Mouse (Mus musculus): ENCODE measurements around the gene Dop1b.
"Not testable (repeated sequence)": the region's sequence is repeated elsewhere in the genome, so short reads cannot be mapped to it uniquely, and the experiment has no call there.

Dop1b gene

DNA sequence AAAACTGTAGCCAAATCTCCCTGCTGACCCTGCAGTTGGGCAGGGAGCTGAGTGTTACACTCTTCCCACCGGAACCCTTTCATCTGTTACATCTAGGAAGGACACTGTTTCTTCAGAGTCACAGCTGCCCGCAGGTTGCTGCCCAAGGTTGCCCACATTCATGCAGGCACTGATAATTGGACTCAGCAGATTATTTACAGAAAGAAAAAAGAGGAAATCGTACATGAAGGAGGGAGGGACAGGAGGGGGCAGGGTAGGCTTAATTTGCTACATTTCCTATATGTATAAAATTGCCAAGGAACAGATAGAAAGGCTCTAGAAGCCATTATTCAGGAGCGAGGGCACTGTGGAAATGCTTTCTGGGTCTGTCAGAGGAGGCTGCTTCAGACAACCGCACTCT is 44.9 kb downstream of the Dop1b start:
- ATAC-seq (ENCODE audit: low TSS enrichment) = no peak

DNA sequence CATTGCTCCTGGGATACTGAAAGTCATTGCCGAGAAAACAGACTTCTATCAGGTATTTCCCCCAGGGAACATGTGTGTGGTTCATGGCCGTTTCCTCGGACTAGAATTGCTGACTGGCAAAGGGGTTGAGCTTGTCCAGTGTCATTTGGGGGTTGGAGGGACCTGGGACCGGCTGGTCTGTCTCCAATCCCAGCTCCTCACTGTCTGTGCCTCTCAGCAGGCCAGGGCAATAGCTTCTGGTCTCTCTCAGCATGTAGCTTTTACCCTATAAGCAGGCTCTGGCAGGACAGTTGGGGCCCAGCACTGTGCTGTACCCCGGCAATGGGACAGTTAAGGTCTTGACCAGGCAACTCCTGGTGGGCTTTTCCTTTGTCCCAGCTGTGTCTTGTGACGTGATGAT is 51.7 kb downstream of the Dop1b start:
- ATAC-seq (ENCODE audit: low TSS enrichment) = no peak

DNA sequence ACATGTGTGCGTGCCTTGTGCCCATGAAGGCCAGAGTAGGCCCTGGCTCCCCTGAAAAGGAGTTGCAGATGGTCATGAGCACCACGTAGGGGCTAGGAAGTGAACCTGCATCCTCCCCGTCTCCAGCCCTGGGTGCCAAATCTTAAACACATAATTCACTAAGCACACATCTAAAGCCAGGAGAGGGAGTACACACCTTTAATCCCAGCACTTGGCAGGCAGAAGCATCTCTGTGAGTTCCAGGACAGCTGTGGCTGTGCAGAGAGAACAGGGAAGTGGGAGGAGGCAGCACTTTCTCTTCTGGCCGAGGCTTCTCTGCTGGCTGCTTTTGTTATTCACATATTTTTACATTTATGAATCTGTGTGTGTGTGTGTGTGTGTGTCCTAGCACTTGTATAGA is 52.9 kb downstream of the Dop1b start:
- peak; percentile 60 for ATAC-seq (ENCODE audit: low TSS enrichment)

DNA sequence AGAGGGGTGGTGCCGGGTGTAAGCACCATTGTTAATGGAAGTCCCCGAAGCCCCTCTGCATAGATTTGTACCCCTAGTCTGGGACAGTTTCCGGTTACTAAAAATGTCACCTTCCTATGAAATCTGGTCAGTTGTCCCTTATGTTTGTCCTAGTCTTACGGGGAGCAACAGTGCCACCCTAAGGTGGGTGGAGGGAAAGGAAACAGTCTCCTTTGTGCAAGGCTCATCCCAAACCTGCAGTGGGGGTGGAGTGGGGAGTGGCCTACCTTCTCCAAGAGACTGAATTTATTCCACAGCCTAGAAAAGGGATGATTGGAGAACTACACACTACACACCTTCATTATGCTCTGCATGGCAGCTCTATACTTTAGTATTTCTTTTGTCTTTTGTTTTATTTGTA is 55.3 kb downstream of the Dop1b start:
- peak; percentile 56 for ATAC-seq (ENCODE audit: low TSS enrichment)

DNA sequence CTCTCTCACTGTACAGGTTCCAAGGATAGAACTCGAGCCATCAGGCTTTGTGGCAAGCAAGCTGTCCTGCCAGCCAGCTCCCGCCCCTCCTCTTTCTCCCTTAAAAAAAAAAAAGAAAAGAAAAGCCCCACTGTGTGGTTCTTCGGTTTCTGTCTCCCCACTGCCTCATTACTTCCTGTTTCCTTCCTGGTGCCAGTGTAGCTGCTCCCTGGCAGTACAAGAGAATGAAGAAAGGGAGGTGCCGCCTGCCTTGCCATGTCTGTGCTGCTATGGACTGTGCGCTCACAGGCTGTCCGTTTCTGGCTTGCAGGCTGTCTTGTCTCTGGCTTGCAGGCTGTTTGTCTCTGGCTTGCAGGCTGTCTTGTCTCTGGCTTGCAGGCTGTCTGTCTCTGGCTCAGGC is 55.8 kb downstream of the Dop1b start:
- no peak for ATAC-seq (ENCODE audit: low TSS enrichment)

DNA sequence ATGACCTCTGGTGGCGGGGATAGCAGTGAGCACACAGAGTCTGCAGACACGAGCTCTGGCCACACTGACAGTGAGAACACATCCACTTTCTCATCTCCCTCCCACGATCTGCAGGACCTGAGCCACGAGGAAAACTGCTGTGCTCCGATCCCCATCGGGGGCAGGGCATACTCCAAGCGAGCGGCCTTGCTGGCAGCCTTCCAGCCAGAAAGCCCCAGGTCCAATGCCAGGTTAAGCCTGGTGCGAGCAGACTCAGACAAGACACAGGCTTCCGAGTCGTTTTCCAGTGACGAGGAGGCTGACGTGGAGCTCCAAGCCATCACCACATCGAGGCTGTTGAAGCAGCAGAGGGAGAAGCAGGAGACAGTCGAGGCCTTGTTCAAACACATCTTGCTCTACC is 57.9 kb downstream of the Dop1b start:
- ATAC-seq (ENCODE audit: low TSS enrichment) = no peak

DNA sequence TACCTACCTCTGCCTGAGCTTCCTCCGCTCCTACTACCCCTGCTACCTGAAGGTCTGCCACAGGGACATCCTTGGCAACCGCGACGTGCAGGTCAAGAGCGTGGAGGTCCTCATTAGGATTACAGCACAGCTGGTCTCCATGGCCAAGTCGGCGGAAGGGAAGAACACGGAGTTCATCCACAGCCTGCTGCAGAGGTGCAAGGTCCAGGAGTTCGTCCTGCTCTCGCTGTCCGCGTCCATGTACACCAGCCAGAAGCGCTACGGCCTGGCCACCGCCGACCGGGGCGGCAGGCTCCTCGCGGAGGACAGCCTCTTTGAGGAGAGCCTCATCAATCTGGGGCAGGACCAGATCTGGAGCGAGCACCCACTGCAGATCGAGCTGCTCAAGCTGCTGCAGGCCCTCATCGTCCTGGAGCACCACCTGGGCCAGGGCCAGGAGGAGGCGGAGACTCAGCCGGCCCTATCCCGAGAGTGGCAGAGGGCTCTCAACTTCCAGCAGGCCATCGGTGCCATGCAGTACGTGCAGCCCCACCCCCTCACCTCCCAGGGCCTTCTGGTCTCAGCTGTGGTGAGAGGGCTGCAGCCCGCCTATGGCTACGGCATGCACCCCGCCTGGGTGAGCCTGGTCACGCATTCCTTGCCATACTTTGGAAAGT is 58.7 kb downstream of the Dop1b start:
- ATAC-seq (ENCODE audit: low TSS enrichment) = no peak

DNA sequence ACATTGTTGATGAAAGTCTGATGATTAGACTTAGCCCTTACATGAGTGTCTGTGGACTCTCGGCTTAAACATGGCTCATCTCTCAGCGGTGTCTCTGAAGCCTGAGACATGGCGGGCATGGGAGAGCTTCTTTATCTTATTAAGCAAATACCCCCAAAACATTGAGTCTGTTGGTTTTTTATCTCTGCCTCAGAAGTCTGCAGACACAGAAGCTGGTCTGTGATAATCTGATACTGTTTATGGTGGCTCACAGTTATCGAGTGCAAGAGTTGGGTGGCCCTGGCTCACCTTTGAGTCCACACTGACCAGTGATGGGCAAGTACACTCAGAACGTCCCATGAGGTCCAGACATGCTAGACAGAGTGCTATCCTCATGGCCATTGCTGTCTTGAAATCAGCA is 63.0 kb downstream of the Dop1b start:
- ATAC-seq (ENCODE audit: low TSS enrichment) = no peak

DNA sequence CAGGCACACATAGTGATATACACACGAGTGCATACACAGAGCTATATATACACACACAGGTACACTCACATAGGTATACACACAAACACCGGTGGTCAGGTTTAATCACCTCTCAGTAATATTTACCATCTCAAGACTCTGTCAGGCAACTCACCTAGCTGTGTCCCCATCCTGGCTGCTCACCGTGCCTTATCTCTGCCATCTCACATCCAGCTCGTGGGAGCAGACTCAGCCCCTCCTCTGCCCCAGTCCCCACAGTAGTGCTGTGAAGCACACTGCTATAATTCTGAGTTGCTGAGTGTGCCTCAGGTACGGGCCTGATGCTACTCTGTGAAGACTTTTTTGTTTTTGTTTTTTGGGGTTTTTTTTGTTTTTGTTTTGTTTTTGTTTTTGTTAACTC is 64.8 kb downstream of the Dop1b start:
- no peak for ATAC-seq (ENCODE audit: low TSS enrichment)

DNA sequence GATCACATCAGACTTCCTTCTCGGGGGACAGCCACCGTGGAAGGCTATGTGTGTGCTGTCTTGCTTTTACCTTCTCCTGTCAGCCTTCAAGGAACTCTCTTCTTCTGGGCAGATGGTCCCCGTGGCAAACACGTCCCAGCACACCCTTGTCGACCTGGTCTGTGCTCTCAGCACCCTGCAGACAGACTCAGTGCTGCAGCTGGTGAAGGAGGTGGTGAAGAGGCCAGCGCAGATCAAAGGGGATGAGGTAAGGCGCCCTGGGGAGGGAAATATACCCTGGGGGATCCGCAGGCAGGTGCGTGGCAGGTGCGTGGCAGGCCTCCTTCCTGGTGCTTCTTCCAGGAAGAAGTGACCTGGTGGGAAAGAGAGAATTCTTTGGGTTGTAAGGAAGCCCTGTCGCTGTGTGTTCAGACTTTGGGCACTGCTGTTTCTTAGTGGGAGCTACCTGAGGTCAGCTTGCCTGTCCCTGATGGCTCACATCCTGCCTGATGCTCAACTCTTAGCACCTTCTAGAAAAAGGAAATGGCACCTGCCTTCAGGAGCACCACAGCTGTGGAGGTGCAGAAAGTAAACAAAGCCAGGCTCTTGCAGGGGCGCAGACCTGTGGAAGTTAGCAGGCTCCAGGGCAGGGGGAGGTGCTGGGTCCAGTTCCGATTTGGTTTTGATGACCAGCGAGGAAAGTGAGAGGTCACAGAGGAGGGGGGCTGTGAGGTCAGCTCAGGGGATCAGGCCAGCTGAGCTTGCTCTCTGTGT is 65.7 kb downstream of the Dop1b start:
- ATAC-seq (ENCODE audit: low TSS enrichment) = no peak

DNA sequence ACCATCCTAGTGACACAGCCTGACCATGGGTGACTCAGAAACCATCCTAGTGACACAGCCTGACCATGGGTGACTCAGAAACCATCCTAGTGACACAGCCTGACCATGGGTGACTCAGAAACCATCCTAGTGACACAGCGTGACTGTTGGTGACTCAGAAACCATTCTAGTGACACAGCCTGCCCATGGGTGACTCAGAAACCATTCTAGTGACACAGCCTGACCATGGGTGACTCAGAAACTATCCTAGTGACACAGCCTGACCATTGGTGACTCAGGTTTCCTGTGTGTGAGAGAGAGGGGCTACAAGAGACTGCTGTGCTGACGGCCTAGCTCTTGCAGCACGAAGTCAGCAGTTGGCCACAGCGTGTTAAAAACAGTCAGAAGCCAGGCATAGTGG is 66.7 kb downstream of the Dop1b start:
- not testable (repeated sequence) for ATAC-seq (ENCODE audit: low TSS enrichment)

DNA sequence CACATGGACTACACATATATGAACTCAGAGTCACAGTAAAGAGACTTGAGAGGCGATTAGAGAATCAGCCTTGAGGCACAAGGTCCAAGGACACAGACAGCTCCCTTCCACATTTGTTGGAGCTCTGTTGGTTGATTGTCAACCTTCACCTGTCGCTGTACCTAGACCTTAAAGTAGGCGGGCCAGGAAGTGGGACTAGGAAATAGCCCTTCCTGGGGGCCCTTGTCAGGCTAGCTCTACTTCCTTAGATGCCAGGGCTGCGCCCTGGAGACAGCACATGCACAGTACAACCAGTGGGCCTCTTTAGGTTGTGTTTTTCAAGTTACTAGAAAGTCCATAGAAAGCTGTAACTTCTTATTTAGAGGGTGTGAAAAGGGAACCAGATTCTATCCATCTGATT is 67.8 kb downstream of the Dop1b start:
- ATAC-seq (ENCODE audit: low TSS enrichment) = no peak

DNA sequence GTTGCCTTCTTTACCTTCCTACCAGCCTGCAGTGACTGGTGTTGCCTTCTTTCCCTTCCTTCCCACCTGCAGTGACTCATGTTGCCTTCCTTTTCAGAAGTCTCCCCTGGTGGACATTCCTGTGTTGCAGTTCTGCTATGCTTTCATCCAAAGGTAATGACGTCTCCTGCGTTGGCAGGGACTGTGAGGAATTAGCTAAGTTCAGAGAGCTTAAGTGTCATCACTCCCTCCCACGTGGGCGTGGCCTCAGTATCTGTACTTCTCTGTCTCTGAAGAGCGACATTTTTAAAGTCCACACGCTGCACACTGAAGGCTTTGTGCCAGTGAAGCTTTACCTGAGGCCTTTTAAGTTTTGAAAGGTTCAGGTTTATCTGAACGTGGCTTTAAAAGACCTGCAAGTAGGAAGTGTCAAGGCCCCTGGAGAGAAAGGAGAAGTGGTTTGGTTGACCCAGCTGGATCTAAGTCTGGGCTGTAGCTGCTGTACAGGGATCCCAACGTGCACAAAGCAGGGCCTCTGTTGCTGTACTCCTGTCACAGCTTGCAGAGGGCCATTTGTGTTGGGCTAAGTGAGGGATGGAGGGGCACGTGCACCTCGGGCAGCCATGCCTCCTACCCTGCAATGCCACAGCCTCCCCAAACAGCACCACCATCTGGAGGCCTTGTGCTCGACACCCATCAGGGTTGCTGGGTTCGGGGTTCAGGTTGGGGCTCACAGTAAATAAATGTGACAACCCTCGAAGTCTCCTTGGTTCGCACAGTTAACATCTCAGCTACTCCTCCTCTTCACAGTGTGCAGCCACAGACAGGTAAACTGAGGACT is 69.2 kb downstream of the Dop1b start:
- ATAC-seq (ENCODE audit: low TSS enrichment) = peak; percentile 39

DNA sequence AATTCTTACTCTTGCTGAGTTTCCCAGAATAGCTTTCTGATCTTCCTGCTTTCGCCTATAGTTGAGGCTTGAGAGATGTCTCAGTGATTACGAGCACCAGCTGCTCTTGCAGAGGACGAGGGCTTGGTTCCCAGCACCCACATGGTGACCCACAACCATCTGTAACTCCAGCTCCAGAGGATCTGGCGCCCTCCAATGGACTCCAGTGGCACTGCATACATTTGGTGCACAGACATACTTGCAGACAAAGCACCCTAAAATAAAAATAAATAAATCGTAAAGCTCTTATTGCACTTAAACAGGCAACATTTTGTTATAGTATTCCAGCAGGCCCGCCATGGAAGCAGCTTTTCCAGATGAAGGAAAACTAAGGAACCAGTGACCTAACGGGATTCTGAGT is 72.5 kb downstream of the Dop1b start:
- ATAC-seq (ENCODE audit: low TSS enrichment) = no peak

DNA sequence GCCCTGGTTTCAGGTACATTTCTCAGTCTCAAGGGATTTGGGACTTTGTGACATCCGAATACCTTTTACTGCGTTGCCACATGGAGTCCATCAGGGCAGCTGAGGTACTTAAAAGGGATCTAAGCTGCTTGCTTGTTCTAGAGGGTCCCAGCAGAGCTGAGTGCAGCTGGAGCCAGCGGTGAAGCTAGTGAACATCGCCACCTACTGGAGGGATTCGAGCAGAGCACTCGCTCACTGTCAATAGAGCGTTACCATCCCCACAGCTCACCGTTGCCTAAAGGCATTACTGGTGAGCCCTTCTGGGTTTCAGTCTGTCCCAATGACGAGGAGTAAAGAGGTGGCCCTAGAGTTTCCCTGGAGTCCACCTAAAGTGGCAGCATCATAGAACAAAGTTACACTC is 74.1 kb downstream of the Dop1b start:
- ATAC-seq (ENCODE audit: low TSS enrichment) = peak; percentile 83

DNA sequence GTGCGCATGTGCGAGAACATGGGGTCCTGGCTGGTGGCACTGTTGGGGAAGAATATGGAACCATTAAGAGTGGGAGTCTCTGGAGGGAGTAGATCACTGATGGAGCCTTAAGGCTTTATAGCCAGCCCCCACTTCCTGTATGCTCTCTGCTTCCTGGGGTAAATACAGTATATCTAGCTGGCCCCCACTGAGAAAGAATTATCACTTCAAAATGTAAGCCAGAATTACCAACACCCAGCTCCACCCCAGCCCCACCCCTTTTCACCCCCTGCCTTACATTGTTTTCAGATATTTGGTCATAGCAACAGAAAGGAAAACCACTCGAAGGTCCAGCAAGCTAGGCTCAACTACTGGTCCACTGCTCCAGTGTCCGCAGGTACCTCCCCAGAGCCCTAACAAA is 76.7 kb downstream of the Dop1b start:
- ATAC-seq (ENCODE audit: low TSS enrichment) = no peak

DNA sequence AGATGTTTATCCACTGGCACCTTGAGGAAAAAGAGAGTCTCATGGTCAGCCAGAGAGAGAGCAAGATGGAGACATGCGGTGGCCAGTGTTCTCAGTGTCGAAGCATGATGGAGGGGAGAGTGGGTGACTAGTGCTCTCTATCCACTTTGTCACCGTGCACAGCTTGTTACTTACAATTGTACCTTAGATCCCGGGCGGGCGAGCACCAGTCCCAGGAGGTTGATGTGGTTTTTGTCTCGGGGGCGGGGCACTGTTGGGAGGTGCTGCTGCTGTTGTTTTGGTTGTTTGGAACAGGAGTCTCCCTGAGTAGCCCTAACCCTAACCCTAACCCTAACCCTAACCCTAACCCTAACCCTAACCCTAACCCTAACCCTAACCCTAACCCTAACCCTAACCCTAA is 77.2 kb downstream of the Dop1b start:
- no peak for ATAC-seq (ENCODE audit: low TSS enrichment)

DNA sequence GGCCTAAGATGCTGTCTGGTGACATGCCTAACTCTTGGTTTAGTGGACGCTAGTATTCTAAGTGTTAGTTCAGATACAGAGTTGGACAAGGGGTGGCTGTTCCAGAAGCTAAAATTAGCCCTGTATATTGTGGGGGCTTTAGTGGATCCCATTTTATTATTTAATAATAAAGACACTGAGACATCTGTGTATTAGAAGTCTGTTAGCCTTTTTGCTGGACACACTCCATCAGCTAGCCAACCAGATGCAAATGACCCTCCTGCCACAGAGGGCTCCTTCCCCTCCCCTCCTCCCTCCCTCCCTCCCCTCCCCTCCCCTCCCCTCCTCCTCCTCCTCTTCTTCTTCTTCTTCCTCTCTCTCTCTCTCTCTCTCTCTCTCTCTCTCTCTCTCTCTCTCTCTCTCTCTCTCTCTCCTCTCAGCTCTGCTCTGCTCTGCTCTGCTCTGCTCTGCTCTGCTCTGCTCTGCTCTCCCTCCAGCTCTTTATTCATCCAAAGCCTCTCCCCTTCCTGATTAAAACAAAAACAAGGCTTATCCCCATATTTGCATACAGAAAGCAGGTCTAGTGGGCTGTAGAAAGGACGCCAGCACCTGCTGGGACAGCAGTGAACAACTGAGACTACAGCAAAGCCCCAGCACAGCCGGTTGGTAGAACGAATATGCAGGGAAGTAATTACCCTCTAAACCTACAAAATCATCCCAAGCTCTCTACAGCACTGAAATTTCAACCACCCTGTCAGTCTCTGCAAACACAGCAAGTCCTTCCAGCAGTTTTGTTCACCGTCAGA is 78.5 kb downstream of the Dop1b start:
- ATAC-seq (ENCODE audit: low TSS enrichment) = no peak

DNA sequence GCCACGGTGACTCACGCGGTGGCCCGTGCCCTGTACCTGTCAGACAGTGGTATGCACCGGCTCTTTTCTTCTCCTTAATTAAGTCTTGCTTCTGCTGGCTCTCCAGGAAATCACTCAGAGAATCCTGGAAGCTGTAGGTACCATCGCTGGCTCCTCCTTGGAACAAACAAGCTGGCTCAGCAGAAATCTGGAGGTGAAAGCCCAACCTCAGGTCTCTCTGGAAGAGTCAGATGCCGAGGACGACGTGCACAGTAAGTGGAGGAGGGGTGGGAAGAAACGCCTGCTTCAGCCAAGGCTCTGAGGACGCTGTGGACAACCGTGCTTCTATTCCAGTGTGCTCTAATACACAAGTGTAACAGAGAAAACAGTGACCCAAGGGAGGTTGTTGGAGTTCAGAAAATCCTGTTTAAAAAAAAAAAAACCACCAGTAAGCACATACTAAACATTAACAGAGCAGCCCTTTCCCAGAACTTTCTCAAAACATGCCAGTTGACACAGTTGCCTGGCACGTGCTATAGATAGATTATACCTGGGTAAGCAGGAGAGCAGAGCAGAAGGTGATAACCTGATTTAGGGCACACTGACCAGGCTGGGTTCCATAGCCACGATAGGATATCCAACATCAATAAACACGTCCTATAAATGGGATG is 81.4 kb downstream of the Dop1b start:
- ATAC-seq (ENCODE audit: low TSS enrichment) = no peak

DNA sequence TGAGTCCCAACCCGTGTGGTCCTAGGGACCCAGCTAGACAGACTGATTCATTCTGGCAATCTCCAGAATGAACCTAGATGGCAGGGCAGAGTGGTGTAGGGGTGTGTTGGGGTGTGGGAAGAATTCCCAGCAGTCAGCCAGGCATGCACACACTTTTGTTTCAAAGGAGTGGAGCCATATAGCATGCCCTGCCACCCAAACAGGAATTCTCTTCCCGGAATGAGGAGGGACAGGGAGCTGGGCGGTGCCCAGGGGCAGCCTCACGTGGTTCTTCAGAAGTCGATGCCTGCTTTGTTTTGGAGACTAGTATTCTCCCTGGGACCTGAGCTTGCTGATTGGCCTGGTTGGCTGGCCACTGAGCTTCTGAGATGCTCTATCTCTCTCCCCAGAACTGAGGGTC is 83.1 kb downstream of the Dop1b start:
- no peak for ATAC-seq (ENCODE audit: low TSS enrichment)

DNA sequence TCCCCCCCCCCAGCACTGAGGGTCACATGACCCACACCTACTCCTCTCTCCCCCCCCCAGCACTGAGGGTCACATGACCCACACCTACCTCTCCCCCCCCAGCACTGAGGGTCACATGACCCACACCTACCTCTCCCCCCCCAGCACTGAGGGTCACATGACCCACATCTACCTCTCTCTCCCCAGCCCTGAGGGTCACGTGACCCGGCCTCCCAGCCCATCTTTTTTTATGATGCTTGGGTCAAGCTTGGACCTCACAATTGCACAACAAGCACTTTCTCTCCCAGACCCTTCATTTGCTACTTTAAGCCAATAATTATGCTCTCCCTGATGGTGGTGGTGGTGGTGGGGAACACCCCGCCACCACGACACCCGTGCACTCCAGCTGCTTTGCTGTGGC is 83.7 kb downstream of the Dop1b start:
- ATAC-seq (ENCODE audit: low TSS enrichment) = no peak
